Mouse (Mus musculus) embryonic fibroblast, embryonic 13.5 days (primary cell): ENCODE measurements around the gene Cchcr1.

Experiments
- CTCF ChIP-seq: IDR thresholded peaks from 2 replicates; pipeline ENCODE4 v1.5.1; 2011; ENCODE audit warnings: mild to moderate bottlenecking, control low read depth, low read length, moderate library complexity, borderline replicate concordance; ENCODE audit not compliant: insufficient read depth
- POLR2A ChIP-seq: IDR thresholded peaks from 2 replicates; pipeline ENCODE4 v1.6.1; 2011; ENCODE audit warnings: low read depth, mild to moderate bottlenecking, control low read depth, low read length, moderate library complexity

- no peak for TF ChIP-seq POLR2A
- TF ChIP-seq CTCF, result no peak
Observed at GRCm38 (mm10) chr17:35502226-35502625, 14.7 kb upstream of the Cchcr1 start.
